Mouse (Mus musculus) lung, postnatal 14 days (tissue): ENCODE results near the gene Tac1.
"Not testable (repeated sequence)": the region's sequence is repeated elsewhere in the genome, so short reads cannot be mapped to it uniquely, and the experiment has no call there.

Source experiments
- DNase-seq: peaks from one replicate; pipeline ENCODE4 v3.0.0; 2021

Tac1 gene

DNA sequence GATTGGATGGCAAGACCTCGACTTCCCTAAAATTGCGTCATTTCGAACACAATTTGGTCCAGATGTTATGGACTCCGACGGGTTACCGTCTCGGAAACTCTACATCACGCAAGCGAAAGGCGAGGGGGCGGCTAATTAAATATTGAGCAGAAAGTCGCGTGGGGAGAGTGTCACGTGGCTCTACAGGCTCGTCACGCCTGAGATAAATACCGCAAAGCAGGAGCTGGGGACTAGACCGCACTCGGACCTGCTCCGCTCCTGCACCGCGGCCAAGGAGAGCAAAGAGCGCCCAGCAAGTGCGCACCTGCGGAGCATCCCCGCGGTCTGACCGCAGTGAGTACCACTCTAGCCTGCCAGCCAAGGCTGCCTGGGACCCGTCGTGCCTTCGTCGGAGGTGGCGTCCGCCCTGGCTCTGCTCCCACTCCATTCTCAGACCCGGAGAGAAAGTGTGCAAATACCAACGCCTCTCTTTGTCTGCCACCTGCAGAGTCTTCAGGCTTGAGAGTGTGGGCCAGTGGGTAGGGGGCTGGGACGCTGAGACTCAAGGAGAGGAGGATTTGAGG is at the start of gene Tac1:
Tac1 (plus strand) TSS at position 51 of the 563 bp plus-strand sequence.
- no peak for DNase-seq

DNA sequence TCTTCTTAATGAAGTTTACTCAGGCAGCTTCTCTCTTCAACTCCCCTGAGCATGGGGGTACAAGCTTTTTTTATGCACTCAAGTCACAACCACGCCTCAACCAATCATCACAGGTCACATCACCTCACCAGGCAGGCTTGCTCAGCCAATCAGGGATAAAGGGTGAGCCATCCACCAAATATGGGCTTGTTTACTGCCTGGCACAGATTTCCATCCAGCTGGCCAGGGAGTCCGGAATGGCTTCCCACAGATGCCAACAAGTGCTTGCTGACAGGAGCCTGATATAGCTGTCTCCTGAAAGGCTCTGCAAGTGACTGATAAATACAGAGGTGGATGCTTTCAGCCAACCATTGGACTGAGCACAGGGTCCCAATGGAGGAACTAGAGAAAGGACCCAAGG is 11.2 kb upstream of the Tac1 start:
- DNase-seq, result not testable (repeated sequence)

DNA sequence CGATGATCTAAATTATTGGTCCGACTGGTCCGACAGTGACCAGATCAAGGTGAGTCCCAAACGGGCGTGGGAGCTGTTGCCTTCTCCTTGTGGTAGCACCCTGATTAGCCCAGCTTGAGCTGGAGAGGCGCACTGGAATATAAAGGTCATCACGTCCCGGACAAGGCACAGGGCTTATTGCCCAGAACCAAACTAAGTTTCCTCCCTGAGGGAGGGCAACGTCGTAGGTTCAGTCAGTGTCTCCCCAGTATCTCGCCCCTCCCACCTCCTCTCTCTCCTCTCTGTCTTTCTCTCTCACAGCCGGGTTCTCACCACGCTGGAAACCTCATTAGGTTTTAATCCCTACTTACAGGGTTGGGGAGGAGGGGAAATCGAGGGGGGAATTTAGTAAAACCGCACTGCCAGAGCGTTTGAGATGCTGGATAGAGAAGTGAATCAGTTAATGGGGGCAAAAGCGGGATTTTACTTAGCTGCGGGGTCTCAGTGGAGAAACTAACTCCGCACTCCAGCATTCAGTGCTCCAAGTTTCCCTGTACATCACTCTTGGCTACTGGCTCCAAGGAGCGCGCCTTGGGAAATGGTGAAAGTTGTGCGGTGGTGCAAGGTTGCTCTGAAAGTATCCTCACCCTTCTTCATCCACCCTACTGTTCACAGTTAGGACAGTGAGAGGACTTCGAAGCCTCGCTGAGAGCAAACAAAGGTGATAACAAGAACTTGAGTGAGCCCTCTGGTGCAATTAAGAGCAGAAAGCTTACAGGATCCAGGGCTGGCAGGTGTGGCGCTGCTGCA is 1.2 kb downstream of the Tac1 start:
- DNase-seq, result no peak

DNA sequence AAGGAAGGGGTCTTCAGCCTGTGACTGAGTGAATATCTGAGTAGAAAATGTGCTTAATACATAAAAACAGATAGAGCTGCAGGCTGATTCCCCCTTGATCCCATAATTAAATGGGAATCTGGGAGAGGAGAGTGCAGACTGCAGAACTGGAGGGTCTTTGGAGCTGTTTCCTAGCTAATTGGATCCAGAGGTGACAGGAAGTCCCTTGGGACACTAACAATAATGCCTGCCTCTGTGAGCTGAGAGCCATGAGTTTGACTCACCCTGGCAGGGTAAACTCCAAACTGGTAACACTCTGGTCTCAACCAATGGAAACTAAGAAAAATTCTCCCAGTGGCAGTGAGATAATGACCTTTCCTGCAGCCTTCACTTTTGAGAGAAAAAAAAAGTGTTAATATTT is 3.5 kb downstream of the Tac1 start:
- no peak for DNase-seq

DNA sequence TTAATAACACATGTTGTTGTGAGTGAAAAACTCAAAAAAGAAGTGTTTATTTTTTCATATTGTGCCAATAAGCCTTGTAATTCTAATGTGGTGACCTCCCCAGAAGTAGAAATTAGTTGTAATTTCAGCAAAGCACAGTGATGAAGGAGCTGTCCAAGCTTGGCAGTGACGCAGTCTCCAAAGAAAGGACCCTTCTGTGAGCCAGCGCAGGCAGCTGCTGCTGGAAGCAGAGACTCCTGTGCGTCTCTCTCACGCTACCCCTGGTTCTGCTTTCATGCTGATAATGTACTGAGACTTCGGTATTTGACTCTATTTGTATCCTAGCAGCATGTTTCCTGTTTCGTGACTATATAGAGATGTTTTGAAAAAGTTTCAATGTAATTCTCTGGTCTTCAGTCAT is 7.8 kb downstream of the Tac1 start:
- no peak for DNase-seq

DNA sequence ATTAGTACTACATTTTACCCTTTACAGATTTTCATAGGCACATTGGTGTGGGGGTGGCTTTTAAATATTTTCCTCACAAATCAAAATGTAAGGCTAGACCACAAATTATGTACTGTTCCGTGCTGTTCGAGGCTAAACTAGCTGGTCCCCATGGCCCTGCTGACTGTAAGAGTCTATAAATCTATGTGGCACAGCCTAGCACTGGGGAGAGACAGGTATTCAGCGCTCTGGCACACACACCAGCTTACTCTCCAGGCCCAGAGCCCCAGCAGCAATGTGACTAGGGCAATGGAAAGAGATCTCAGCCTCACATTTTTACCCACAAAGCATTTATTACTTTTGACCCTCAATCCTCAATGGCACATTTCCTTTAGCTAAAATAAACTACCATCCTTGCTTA is 9.9 kb downstream of the Tac1 start:
- DNase-seq, result no peak

DNA sequence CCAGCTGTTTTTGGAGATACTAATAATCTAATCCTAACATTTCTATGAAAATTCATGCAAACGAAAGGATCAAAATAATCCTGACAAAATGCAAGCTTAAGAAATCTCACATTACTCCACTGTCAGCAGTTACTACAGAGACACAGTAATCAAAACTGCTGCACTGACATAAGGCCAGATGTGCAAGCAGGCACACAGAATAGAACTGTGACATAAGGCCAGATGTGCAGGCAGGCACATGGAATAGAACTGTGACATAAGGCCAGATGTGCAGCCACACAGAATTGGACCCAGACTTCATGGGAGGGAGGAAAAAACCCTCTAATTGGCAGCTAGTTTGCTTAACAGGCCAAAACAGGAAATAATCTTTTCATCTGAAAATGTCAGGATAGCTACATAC is 16.5 kb downstream of the Tac1 start:
- no peak for DNase-seq

DNA sequence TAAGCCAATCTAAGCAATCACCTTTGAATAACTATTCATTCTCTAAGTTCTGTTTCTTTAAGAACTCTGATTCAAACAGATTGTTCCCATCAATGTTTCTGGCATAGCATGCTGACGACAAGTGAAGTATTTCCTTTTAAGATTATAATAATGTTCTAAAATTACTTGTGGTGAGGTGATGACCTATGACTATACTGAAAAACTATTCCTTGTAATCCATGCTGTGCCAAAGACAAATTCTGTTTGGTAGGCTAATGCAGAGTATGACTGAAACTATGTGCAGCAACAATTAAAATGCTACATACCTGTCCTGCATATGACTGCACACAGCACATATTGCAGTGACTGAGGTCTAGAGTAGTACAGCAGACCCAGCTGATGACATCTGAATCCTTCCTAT is 23.4 kb downstream of the Tac1 start:
- DNase-seq, result no peak

DNA sequence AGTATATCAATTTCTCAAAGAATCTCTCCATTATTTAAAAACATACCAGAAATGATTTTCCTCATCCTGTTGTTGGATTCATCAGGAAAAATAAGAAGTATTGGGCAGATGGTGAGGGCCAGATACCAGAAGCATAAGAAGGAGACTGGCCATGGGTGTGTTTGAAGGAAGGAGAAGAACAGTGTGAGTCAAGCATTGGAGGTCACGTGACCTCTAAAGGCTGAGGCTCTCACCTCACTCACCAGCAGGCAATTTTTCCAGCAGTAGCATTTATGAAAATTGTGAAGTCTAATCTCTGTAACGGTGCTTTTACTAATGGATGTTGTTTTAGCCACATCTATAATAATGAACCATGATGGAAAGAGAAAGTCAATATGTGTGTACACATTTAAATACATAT is 39.8 kb downstream of the Tac1 start:
- no peak for DNase-seq

DNA sequence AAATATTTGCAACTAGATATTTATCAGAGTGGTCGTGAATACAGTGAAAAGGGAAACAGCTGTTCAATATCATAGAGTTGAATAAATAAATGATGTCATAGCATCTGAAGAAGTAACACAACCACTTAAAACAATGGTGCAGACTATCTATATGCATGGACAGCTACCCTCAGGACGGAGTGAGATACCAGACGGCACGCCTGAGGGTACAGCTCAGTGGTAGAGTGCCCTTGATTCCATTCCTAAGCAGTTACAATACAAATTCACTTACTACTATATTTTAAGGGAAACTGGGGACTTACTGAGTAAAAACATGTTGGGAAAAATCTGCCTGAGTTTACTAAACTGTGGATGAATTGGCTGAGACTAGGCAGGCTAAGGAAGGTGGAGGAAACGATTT is 43.7 kb downstream of the Tac1 start:
- no peak for DNase-seq

DNA sequence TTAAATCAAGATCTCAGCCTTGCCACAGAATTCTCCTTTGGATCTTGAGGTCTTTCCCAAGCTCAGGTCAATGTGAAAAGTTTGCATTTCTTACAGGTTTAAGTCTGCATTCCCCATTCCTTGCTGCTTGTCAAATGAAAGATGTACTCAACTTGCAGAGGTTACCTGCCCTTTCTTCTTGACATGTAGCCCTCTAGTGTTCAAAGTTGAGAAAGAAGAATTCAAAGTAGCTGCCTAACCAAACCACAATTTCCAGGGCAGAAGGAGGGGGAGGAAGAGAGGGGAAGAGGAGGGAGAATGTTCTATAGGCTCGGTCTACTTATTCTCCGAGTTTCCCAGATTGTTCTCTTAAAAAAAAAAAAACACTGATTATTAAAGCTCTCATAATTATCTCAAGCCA is 45.5 kb downstream of the Tac1 start:
- DNase-seq, result no peak

DNA sequence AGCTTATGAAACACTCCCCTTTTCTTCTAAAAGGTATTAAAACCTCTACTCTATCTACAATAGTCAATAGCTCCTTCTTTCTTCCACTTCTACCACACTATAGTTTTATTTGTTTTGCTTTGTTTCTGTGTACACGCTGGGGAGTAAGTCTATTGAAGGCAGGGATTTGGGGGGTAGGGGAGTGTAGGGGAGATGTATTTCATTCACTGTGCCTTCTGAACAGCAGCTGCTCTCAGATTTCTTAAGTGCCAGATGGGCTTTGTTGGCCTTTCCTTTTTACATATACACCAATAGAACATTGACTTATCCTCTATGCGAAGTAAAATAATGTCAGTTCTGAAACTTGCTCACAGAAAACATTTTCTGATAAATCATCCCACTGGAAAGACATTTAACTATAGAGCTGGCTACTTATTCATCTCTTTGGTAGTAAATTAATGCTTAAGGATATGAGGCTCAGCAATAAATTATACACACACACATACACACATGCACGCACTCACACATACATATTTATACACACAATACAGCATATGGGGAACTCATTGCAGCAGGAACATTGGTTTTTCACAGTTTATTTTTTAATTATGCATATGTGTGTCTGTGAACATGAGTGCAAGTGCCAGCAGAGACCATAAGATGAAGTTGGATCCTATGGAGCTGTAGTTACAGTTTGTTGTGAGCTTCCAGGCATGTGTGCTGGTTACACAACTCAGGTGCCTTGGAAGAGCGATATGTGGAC is 46.8 kb downstream of the Tac1 start:
- no peak for DNase-seq

DNA sequence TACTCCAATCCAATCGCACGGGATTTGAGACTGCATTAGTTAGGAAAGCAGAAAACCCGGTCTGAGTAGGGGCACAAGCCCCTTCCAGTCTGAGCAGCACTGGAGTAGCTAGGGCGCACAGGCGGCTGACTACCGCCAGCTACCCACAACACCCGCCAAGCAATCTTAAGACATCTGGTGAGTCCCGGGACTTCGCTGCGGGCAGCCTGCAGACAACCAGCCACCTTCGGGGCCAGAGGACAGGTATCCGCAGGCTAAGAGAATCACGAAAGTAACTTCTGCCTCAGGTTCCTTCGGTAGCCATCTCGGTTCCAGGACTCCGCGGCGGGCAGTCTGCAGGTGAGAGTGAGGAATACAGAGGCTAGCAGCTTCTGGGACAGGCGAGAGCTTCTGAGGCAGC is 59.0 kb downstream of the Tac1 start:
- DNase-seq, result not testable (repeated sequence)
